Comparison of ENCODE assay signal across 27 mouse cellular contexts in genomic region chr5:115628083-115628482, GRCm38 (mm10). TPM values are rescaled to one million over a fixed set of nuclear protein-coding genes. Genes with fewer than 3 reads are reported as not detected.
DNase-seq lines count a peak whose midpoint lies in the region; ATAC-seq lines count a peak whose summit lies in the region.
"Had no signal": no experiment of that assay in that cellular context is flagged by ENCODE, and none has a peak within 500 bp of the region (broad histone marks: within the 10 kb centered on the region; RNA-seq: fewer than 3 reads in every experiment).

No protein-coding gene starts in this region.

- H3K27me3 ChIP-seq in kidney, embryonic 16.5 days (ENCODE audit: insufficient read depth, low read length): no peaks in the 10 kb centered on the region
- H3K27me3 ChIP-seq in midbrain, embryonic 11.5 days (ENCODE audit: control insufficient read depth, insufficient read depth, low read length): no peaks in the 10 kb centered on the region
- H3K27me3 ChIP-seq: embryonic facial prominence, embryonic 12.5 days; forebrain, embryonic 13.5 days; intestine, embryonic 15.5 days; limb, embryonic 12.5 days had no signal

- H3K4me3 ChIP-seq in kidney, embryonic 16.5 days (ENCODE audit: low read length): no peak overlapping the region
- H3K4me3 ChIP-seq in midbrain, embryonic 11.5 days (ENCODE audit: low read depth, low read length): no peak overlapping the region
- H3K4me3 ChIP-seq: embryonic facial prominence, embryonic 12.5 days; erythroblast, embryonic 14.5 days; forebrain, embryonic 13.5 days; gastrocnemius, adult 2 months; heart, embryonic 10.5 days; hindbrain, embryonic 10.5 days; intestine, embryonic 15.5 days; layer of hippocampus, adult 2 months; limb, embryonic 12.5 days had no signal

- peaks cover 15% of the 10 kb centered on the region for H3K4me1 ChIP-seq in kidney, embryonic 16.5 days (ENCODE audit: insufficient read depth, low read length)
- H3K4me1 ChIP-seq in midbrain, embryonic 11.5 days (ENCODE audit: control insufficient read depth, insufficient read depth, low read length): peaks cover 15% of the 10 kb centered on the region

- H3K9ac ChIP-seq in kidney, embryonic 16.5 days (replicated peaks; ENCODE audit: low read length): 0 out of 2 replicates have a peak overlapping the region, but pooled peaks have one; percentile 16
- no peak overlapping the region for H3K9ac ChIP-seq in midbrain, embryonic 11.5 days (ENCODE audit: low read length)
- H3K9ac ChIP-seq: embryonic facial prominence, embryonic 12.5 days; forebrain, embryonic 13.5 days; intestine, embryonic 15.5 days; lung, embryonic 14.5 days had no signal

- no peak for DNase-seq in kidney, adult 11 months
- peak; percentile 10 to 17 for DNase-seq in B cell, adult 2 months
- no peak for DNase-seq in thymus, postnatal 0 days (ENCODE audit: low spot score)
- DNase-seq in adrenal gland, adult 2 months: no peak
- no peak for DNase-seq in midbrain, embryonic 11.5 days (ENCODE audit: low spot score, missing footprints)
- DNase-seq: adrenal gland, postnatal 14 days; cerebellum, adult 8-10 months; gastrocnemius, adult 2 months; kidney, adult 9 months; kidney, postnatal 25 days; layer of hippocampus, postnatal 36 days; lung, embryonic 14.5 days; thymus, adult 18-20 months had no signal

- peaks cover under 1% of the 10 kb centered on the region; the same call in 1 of the 2 replicates for H3K36me3 ChIP-seq in kidney, embryonic 16.5 days (ENCODE audit: insufficient read depth, low read length)
- no peaks in the 10 kb centered on the region for H3K36me3 ChIP-seq in midbrain, embryonic 11.5 days (ENCODE audit: control insufficient read depth, insufficient read depth, low read length)
- H3K36me3 ChIP-seq: intestine, embryonic 15.5 days had no signal

- no peak overlapping the region for H3K4me2 ChIP-seq in kidney, embryonic 16.5 days (replicated peaks; ENCODE audit: low read depth, low read length)
- H3K4me2 ChIP-seq in midbrain, embryonic 11.5 days: no peak overlapping the region
- H3K4me2 ChIP-seq: embryonic facial prominence, embryonic 12.5 days; forebrain, embryonic 13.5 days; intestine, embryonic 15.5 days; limb, embryonic 12.5 days; lung, embryonic 14.5 days had no signal

- no peak for ATAC-seq in kidney, embryonic 16.5 days (ENCODE audit: low FRiP score, low TSS enrichment)
- peak; percentile 65 for ATAC-seq in granulocyte monocyte progenitor cell, adult 5-6 weeks (replicated peaks; ENCODE audit: poor library complexity, severe bottlenecking)
- ATAC-seq in megakaryocyte progenitor cell, adult 5-6 weeks (replicated peaks; ENCODE audit: poor library complexity): peak; percentile 41
- no peak for ATAC-seq in midbrain, embryonic 11.5 days (ENCODE audit: low FRiP score)
- ATAC-seq: activated CD4-positive, CD25-positive, alpha-beta regulatory T cell, adult 4 months; forebrain, embryonic 13.5 days; hindbrain, embryonic 16.5 days; intestine, embryonic 15.5 days; midbrain, embryonic 16.5 days had no signal

- WGBS in kidney, embryonic 16.5 days: 77% methylated on average over 8 of the region's 8 CpGs
- WGBS in midbrain, embryonic 11.5 days: 74% methylated on average over 8 of the region's 8 CpGs

- H3K9me3 ChIP-seq in kidney, embryonic 16.5 days (ENCODE audit: low read length): no peaks in the 10 kb centered on the region
- no peaks in the 10 kb centered on the region for H3K9me3 ChIP-seq in midbrain, embryonic 11.5 days (ENCODE audit: control insufficient read depth, low read length)
- H3K9me3 ChIP-seq: embryonic facial prominence, embryonic 12.5 days; forebrain, embryonic 13.5 days; heart, embryonic 10.5 days; hindbrain, embryonic 10.5 days; intestine, embryonic 15.5 days; limb, embryonic 12.5 days had no signal

- no peak overlapping the region for H3K27ac ChIP-seq in kidney, embryonic 16.5 days (ENCODE audit: low read length)
- H3K27ac ChIP-seq in midbrain, embryonic 11.5 days (ENCODE audit: low read depth, low read length): no peak overlapping the region
- H3K27ac ChIP-seq: embryonic facial prominence, embryonic 12.5 days; forebrain, embryonic 13.5 days; gastrocnemius, adult 2 months; heart, embryonic 10.5 days; intestine, embryonic 15.5 days; layer of hippocampus, adult 2 months; limb, embryonic 12.5 days had no signal

RNA-seq across cellular contexts. Expression of gene Rab35, which starts 3.6 kb away (rescaled TPM):
- 5.8 and 10.7 TPM in 2 replicates for polyA plus RNA-seq in kidney, embryonic 16.5 days (2015; fragmentation: Nextera tagmentation; extraction: Ambion mirVana)
- 30.5 and 41.8 TPM in 2 replicates for total RNA-seq in granulocyte monocyte progenitor cell, adult 5-6 weeks (2014; fragmentation: Nextera tagmentation)
- total RNA-seq in granulocyte monocyte progenitor cell, adult 5-6 weeks (2017): 22.7 and 23.9 TPM in 2 replicates
- 24.7 and 25.2 TPM in 2 replicates for total RNA-seq in megakaryocyte progenitor cell, adult 5-6 weeks (2015)
- 22.8 and 28.8 TPM in 2 replicates for total RNA-seq in megakaryocyte progenitor cell, adult 5-6 weeks (2017)
- 22.1 and 23.3 TPM in 2 replicates for polyA plus RNA-seq in thymus, postnatal 0 days (2015; fragmentation: Nextera tagmentation; extraction: Ambion mirVana)
- total RNA-seq in adrenal gland, adult 2 months (2021): 10 to 100 TPM; 64.2 to 66.2 TPM
- polyA plus RNA-seq in adrenal gland, adult 2 months (2012; rRNA removed): 65.8 and 73.8 TPM in 2 replicates
- 19.4 and 19.6 TPM in 2 replicates for polyA plus RNA-seq in midbrain, embryonic 11.5 days (2014; fragmentation: Nextera tagmentation; extraction: Ambion mirVana)

Comparison
In these comparisons a context has a peak if more than half of its experiments do, and no peak if none do; other contexts are left out.
1. ATAC-seq: peak in granulocyte monocyte progenitor cell, adult 5-6 weeks (single experiment) and megakaryocyte progenitor cell, adult 5-6 weeks (single experiment); none in kidney, embryonic 16.5 days (single experiment) and midbrain, embryonic 11.5 days (single experiment).
2. DNase-seq: peak in B cell, adult 2 months (2 of 2); none in kidney, adult 11 months (single experiment), thymus, postnatal 0 days (single experiment), adrenal gland, adult 2 months (single experiment) and midbrain, embryonic 11.5 days (single experiment).